19 mouse cellular contexts compared by ENCODE assay signal in genomic region chr4:129861400-129861799, GRCm38 (mm10). TPM values are rescaled to one million over a fixed set of nuclear protein-coding genes. Genes with fewer than 3 reads are reported as not detected.
DNase-seq lines count a peak whose midpoint lies in the region; ATAC-seq lines count a peak whose summit lies in the region.
"Had no signal": no experiment of that assay in that cellular context is flagged by ENCODE, and none has a peak within 500 bp of the region (broad histone marks: within the 10 kb centered on the region; RNA-seq: fewer than 3 reads in every experiment).

No protein-coding gene starts in this region.

- ATAC-seq in midbrain, embryonic 11.5 days (ENCODE audit: low FRiP score), result no peak
- no peak for ATAC-seq in midbrain, embryonic 14.5 days (ENCODE audit: low FRiP score, low TSS enrichment)
- peak; percentile 96 for ATAC-seq in megakaryocyte, adult 5-6 weeks (ENCODE audit: poor library complexity, severe bottlenecking)
- ATAC-seq: forebrain, embryonic 16.5 days had no signal

- peak; percentile 65 for DNase-seq in midbrain, embryonic 11.5 days (ENCODE audit: low spot score, missing footprints)
- DNase-seq in midbrain, embryonic 14.5 days, result no peak
- peak; percentile 47 to 55 for DNase-seq in B cell, adult 2 months
- peak; percentile 81 for DNase-seq in splenic B cell, adult 2 months (ENCODE audit: low read depth, low spot score)
- no peak for DNase-seq in cerebellum, postnatal 10 days
- DNase-seq in heart, embryonic 10.5 days (ENCODE audit: low spot score), result no peak
- DNase-seq: adrenal gland, adult 8-10 months; adrenal gland, postnatal 36 days; cerebellum, adult 2 months; cerebellum, postnatal 25 days; gastrocnemius, postnatal 10 days; heart, adult 2 months; heart, postnatal 36 days had no signal

- H3K36me3 ChIP-seq in midbrain, embryonic 11.5 days (ENCODE audit: control insufficient read depth, insufficient read depth, low read length), result no peaks in the 10 kb centered on the region
- no peaks in the 10 kb centered on the region for H3K36me3 ChIP-seq in midbrain, embryonic 14.5 days (ENCODE audit: control insufficient read depth, insufficient read depth, low read length)
- H3K36me3 ChIP-seq in splenic B cell, adult 2 months (ENCODE audit: control insufficient read depth, insufficient read depth, low read length, poor library complexity, severe bottlenecking), result no peaks in the 10 kb centered on the region
- no peaks in the 10 kb centered on the region for H3K36me3 ChIP-seq in heart, embryonic 10.5 days
- H3K36me3 ChIP-seq: embryonic facial prominence, embryonic 13.5 days; forebrain, embryonic 12.5 days; hindbrain, embryonic 15.5 days had no signal

- H3K4me1 ChIP-seq in midbrain, embryonic 11.5 days (ENCODE audit: control insufficient read depth, insufficient read depth, low read length), result no peaks in the 10 kb centered on the region
- no peaks in the 10 kb centered on the region for H3K4me1 ChIP-seq in midbrain, embryonic 14.5 days (ENCODE audit: control insufficient read depth, insufficient read depth, low read length)
- no peaks in the 10 kb centered on the region for H3K4me1 ChIP-seq in heart, embryonic 10.5 days
- H3K4me1 ChIP-seq: embryonic facial prominence, embryonic 13.5 days; forebrain, embryonic 12.5 days; heart, embryonic 12.5 days; hindbrain, embryonic 15.5 days had no signal

- WGBS in midbrain, embryonic 11.5 days, result 86% methylated on average over 8 of the region's 8 CpGs
- WGBS in midbrain, embryonic 14.5 days, result 90% methylated on average over 8 of the region's 8 CpGs
- 79% methylated on average over 8 of the region's 8 CpGs for WGBS in heart, embryonic 10.5 days

- no peak overlapping the region for H3K4me3 ChIP-seq in midbrain, embryonic 11.5 days (ENCODE audit: low read depth, low read length)
- no peak overlapping the region for H3K4me3 ChIP-seq in midbrain, embryonic 14.5 days (replicated peaks; ENCODE audit: low read depth, low read length)
- no peak overlapping the region for H3K4me3 ChIP-seq in heart, embryonic 10.5 days
- H3K4me3 ChIP-seq: embryonic facial prominence, embryonic 13.5 days; forebrain, embryonic 12.5 days; heart, adult 2 months; heart, embryonic 12.5 days; hindbrain, embryonic 15.5 days had no signal

- no peaks in the 10 kb centered on the region for H3K27me3 ChIP-seq in midbrain, embryonic 11.5 days (ENCODE audit: control insufficient read depth, insufficient read depth, low read length)
- H3K27me3 ChIP-seq in midbrain, embryonic 14.5 days (ENCODE audit: control insufficient read depth, insufficient read depth, low read length), result no peaks in the 10 kb centered on the region
- no peaks in the 10 kb centered on the region for H3K27me3 ChIP-seq in splenic B cell, adult 2 months (ENCODE audit: control insufficient read depth, insufficient read depth, low read length, poor library complexity, severe bottlenecking)
- no peaks in the 10 kb centered on the region for H3K27me3 ChIP-seq in heart, embryonic 10.5 days (ENCODE audit: insufficient read depth, poor library complexity, severe bottlenecking)
- H3K27me3 ChIP-seq: embryonic facial prominence, embryonic 13.5 days; forebrain, embryonic 12.5 days; heart, embryonic 12.5 days; hindbrain, embryonic 15.5 days had no signal

- no peak overlapping the region for H3K4me2 ChIP-seq in midbrain, embryonic 11.5 days
- H3K4me2 ChIP-seq in midbrain, embryonic 14.5 days (ENCODE audit: low read length), result no peak overlapping the region
- H3K4me2 ChIP-seq: embryonic facial prominence, embryonic 13.5 days; forebrain, embryonic 12.5 days; heart, embryonic 12.5 days; hindbrain, embryonic 15.5 days had no signal

- no peak overlapping the region for H3K27ac ChIP-seq in midbrain, embryonic 11.5 days (ENCODE audit: low read depth, low read length)
- no peak overlapping the region for H3K27ac ChIP-seq in midbrain, embryonic 14.5 days (replicated peaks; ENCODE audit: low read depth, low read length)
- no peak overlapping the region for H3K27ac ChIP-seq in heart, embryonic 10.5 days
- H3K27ac ChIP-seq: embryonic facial prominence, embryonic 13.5 days; forebrain, embryonic 12.5 days; heart, adult 2 months; hindbrain, embryonic 15.5 days had no signal

- H3K9ac ChIP-seq in midbrain, embryonic 11.5 days (ENCODE audit: low read length), result no peak overlapping the region
- no peak overlapping the region for H3K9ac ChIP-seq in midbrain, embryonic 14.5 days (replicated peaks; ENCODE audit: low read length)
- H3K9ac ChIP-seq: embryonic facial prominence, embryonic 13.5 days; forebrain, embryonic 12.5 days; heart, embryonic 12.5 days; hindbrain, embryonic 15.5 days had no signal

- no peaks in the 10 kb centered on the region for H3K9me3 ChIP-seq in midbrain, embryonic 11.5 days (ENCODE audit: control insufficient read depth, low read length)
- no peaks in the 10 kb centered on the region for H3K9me3 ChIP-seq in midbrain, embryonic 14.5 days (ENCODE audit: control insufficient read depth, low read length)
- H3K9me3 ChIP-seq in heart, embryonic 10.5 days, result no peaks in the 10 kb centered on the region
- H3K9me3 ChIP-seq: embryonic facial prominence, embryonic 13.5 days; forebrain, embryonic 12.5 days; heart, embryonic 12.5 days; hindbrain, embryonic 15.5 days had no signal

RNA-seq across cellular contexts. Expression of gene Ptp4a2, which starts 50.4 kb away (rescaled TPM):
- 368 TPM in 2 replicates for polyA plus RNA-seq in midbrain, embryonic 11.5 days (2014; fragmentation: Nextera tagmentation; extraction: Ambion mirVana)
- polyA plus RNA-seq in midbrain, embryonic 14.5 days (2014; fragmentation: Nextera tagmentation; extraction: Ambion mirVana), result 184 and 256 TPM in 2 replicates
- 363 and 365 TPM in 2 replicates for total RNA-seq in megakaryocyte, adult 5-6 weeks (2015)
- 430 and 463 TPM in 2 replicates for total RNA-seq in megakaryocyte, adult 5-6 weeks (2017)
- polyA plus RNA-seq in heart, embryonic 10.5 days (2016; fragmentation: Nextera tagmentation; extraction: Ambion mirVana), result 348 and 351 TPM in 2 replicates

Comparison
In these comparisons a context has a peak if more than half of its experiments do, and no peak if none do; other contexts are left out.
1. DNase-seq: peak in midbrain, embryonic 11.5 days (single experiment), B cell, adult 2 months (2 of 2) and splenic B cell, adult 2 months (single experiment); none in midbrain, embryonic 14.5 days (single experiment), cerebellum, postnatal 10 days (0 of 2) and heart, embryonic 10.5 days (single experiment).